Mouse (Mus musculus) duodenum, adult 2 months (tissue): ENCODE measurements around the gene Ipo4. TPM values are rescaled to one million over a fixed set of nuclear protein-coding genes. Genes with fewer than 3 reads are reported as not detected.

Source experiments
- polyA plus RNA-seq: library from polyadenylated mRNA; depleted of rRNA; stranded (reverse); fragments of >200 nt; gene quantifications from 2 replicates; pipeline ENCODE4 v1.2.3, GENCODE M21; 2012; ENCODE audit warnings: low replicate concordance; rRNA removed

Gene Ipo4
- 22.5 and 39.9 TPM in 2 replicates for polyA plus RNA-seq

GRCm38 (mm10) chr14:55635523-55636007 lies at the start of gene Ipo4:
Gene Ipo4, minus strand, starts transcription at chr14:55635957.

GRCm38 (mm10) chr14:55681160-55682117 lies 45.7 kb upstream of the Ipo4 start, which contains the start of gene Tinf2:
Gene Tinf2, minus strand, starts transcription at chr14:55681820.

GRCm38 (mm10) chr14:55671833-55672740 lies 36.3 kb upstream of the Ipo4 start, which contains the start of the genes Gmpr2 and Nedd8:
Gene Gmpr2, plus strand, starts transcription at chr14:55671941.
Gene Nedd8, minus strand, starts transcription at chr14:55672124.

GRCm38 (mm10) chr14:55659960-55660573 lies 24.3 kb upstream of the Ipo4 start, which contains the start of gene Mdp1:
Gene Mdp1, minus strand, starts transcription at chr14:55660508.

GRCm38 (mm10) chr14:55649884-55650283 lies 14.1 kb upstream of the Ipo4 start, which contains the start of gene Tssk4:
Gene Tssk4, plus strand, starts transcription at chr14:55650184.

GRCm38 (mm10) chr14:55643060-55643907 lies 7.5 kb upstream of the Ipo4 start, which contains the start of gene Tm9sf1:
Gene Tm9sf1, minus strand, starts transcription at chr14:55643806.

GRCm38 (mm10) chr14:55637795-55638194 lies 2.0 kb upstream of the Ipo4 start, which contains the start of gene Gm49378:
Gene Gm49378, minus strand, starts transcription at chr14:55637895.

GRCm38 (mm10) chr14:55617822-55618221 lies 17.9 kb downstream of the Ipo4 start, which contains the start of gene Rec8:
Gene Rec8, plus strand, starts transcription at chr14:55618037.

GRCm38 (mm10) chr14:55603271-55603632 lies 32.5 kb downstream of the Ipo4 start, which contains the start of gene Irf9:
Gene Irf9, plus strand, starts transcription at chr14:55603571.

GRCm38 (mm10) chr14:55591331-55591891 lies 44.3 kb downstream of the Ipo4 start, which contains the start of gene Rnf31:
Gene Rnf31, plus strand, starts transcription at chr14:55591708.

GRCm38 (mm10) chr14:55590748-55591330 lies 44.9 kb downstream of the Ipo4 start, which contains the start of gene Psme2:
Gene Psme2, minus strand, starts transcription at chr14:55591113.

GRCm38 (mm10) chr14:55584702-55585565 lies 50.8 kb downstream of the Ipo4 start, which contains the start of gene Emc9:
Gene Emc9, minus strand, starts transcription at chr14:55585302.

GRCm38 (mm10) chr14:55577871-55578667 lies 57.7 kb downstream of the Ipo4 start, which contains the start of gene Psme1:
Gene Psme1, plus strand, starts transcription at chr14:55578123.

Other genes with a start within 250 kb of the Ipo4 start
- 95.3 and 98.5 TPM in 2 replicates for gene Dhrs4, start 157.2 kb downstream of the Ipo4 start, polyA plus RNA-seq
- 0.58 and 5.5 TPM in 2 replicates for gene Carmil3, start 145.3 kb downstream of the Ipo4 start, polyA plus RNA-seq
- gene Cpne6, start 125.5 kb downstream of the Ipo4 start, polyA plus RNA-seq: 0.02 TPM in 1 of 2 replicates, not detected in the other
- gene Nrl, start 111.0 kb downstream of the Ipo4 start, polyA plus RNA-seq: not detected in 2 replicates
- 19.5 and 27.3 TPM in 2 replicates for gene Pck2, start 95.7 kb downstream of the Ipo4 start, polyA plus RNA-seq
- gene Dcaf11, start 76.0 kb downstream of the Ipo4 start, polyA plus RNA-seq: 95.6 and 99.0 TPM in 2 replicates
- 0.66 and 1.2 TPM in 2 replicates for gene A730061H03Rik, start 75.6 kb downstream of the Ipo4 start, polyA plus RNA-seq
- gene Fitm1, start 60.3 kb downstream of the Ipo4 start, polyA plus RNA-seq: 0.09 TPM in 1 of 2 replicates, not detected in the other
- 79.6 and 120 TPM in 2 replicates for gene Psme1, start 57.8 kb downstream of the Ipo4 start, polyA plus RNA-seq
- 22.9 and 37.1 TPM in 2 replicates for gene Emc9, start 50.7 kb downstream of the Ipo4 start, polyA plus RNA-seq
- gene Psme2, start 44.8 kb downstream of the Ipo4 start, polyA plus RNA-seq: 117 and 212 TPM in 2 replicates
- gene Rnf31, start 44.2 kb downstream of the Ipo4 start, polyA plus RNA-seq: 33.6 and 53.0 TPM in 2 replicates
- gene Irf9, start 32.4 kb downstream of the Ipo4 start, polyA plus RNA-seq: 54.8 and 80.1 TPM in 2 replicates
- 59.9 and 65.8 TPM in 2 replicates for gene Rec8, start 17.9 kb downstream of the Ipo4 start, polyA plus RNA-seq
- 6.3 and 23.9 TPM in 2 replicates for gene Gm49378, start 1.9 kb upstream of the Ipo4 start, polyA plus RNA-seq
- 112 and 118 TPM in 2 replicates for gene Tm9sf1, start 7.8 kb upstream of the Ipo4 start, polyA plus RNA-seq
- 0.69 and 1.3 TPM in 2 replicates for gene Tssk4, start 14.2 kb upstream of the Ipo4 start, polyA plus RNA-seq
- gene Mdp1, start 24.6 kb upstream of the Ipo4 start, polyA plus RNA-seq: 17.9 and 19.6 TPM in 2 replicates
- 9.4 and 9.7 TPM in 2 replicates for gene Gmpr2, start 36.0 kb upstream of the Ipo4 start, polyA plus RNA-seq
- gene Nedd8, start 36.2 kb upstream of the Ipo4 start, polyA plus RNA-seq: 242 and 271 TPM in 2 replicates
- gene Tinf2, start 45.9 kb upstream of the Ipo4 start, polyA plus RNA-seq: 8.9 and 9.3 TPM in 2 replicates
- gene Tgm1, start 78.0 kb upstream of the Ipo4 start, polyA plus RNA-seq: 0.48 and 0.58 TPM in 2 replicates
- gene Rabggta, start 86.3 kb upstream of the Ipo4 start, polyA plus RNA-seq: 44.0 and 48.3 TPM in 2 replicates
- gene Dhrs1, start 109.7 kb upstream of the Ipo4 start, polyA plus RNA-seq: 404 and 508 TPM in 2 replicates
- 10.6 and 12.5 TPM in 2 replicates for gene Nop9, start 109.7 kb upstream of the Ipo4 start, polyA plus RNA-seq
- gene Cideb, start 122.5 kb upstream of the Ipo4 start, polyA plus RNA-seq: 265 and 662 TPM in 2 replicates
- gene Ltb4r2, start 125.5 kb upstream of the Ipo4 start, polyA plus RNA-seq: 36.1 and 162 TPM in 2 replicates
- 14.4 and 49.5 TPM in 2 replicates for gene Ltb4r1, start 130.0 kb upstream of the Ipo4 start, polyA plus RNA-seq
- 3.4 and 3.5 TPM in 2 replicates for gene Adcy4, start 148.1 kb upstream of the Ipo4 start, polyA plus RNA-seq
- 46.1 and 54.9 TPM in 2 replicates for gene Ripk3, start 152.9 kb upstream of the Ipo4 start, polyA plus RNA-seq
- 10.9 and 11.1 TPM in 2 replicates for gene Nfatc4, start 187.2 kb upstream of the Ipo4 start, polyA plus RNA-seq
- 1.6 TPM in 2 replicates for gene Nynrin, start 218.1 kb upstream of the Ipo4 start, polyA plus RNA-seq
- 0.15 and 0.32 TPM in 2 replicates for gene Cbln3, start 248.4 kb upstream of the Ipo4 start, polyA plus RNA-seq
- 15.1 and 17.9 TPM in 2 replicates for gene Khnyn, start 249.0 kb upstream of the Ipo4 start, polyA plus RNA-seq